Comparison of ENCODE assay signal across 15 mouse cellular contexts in the genomic region with DNA sequence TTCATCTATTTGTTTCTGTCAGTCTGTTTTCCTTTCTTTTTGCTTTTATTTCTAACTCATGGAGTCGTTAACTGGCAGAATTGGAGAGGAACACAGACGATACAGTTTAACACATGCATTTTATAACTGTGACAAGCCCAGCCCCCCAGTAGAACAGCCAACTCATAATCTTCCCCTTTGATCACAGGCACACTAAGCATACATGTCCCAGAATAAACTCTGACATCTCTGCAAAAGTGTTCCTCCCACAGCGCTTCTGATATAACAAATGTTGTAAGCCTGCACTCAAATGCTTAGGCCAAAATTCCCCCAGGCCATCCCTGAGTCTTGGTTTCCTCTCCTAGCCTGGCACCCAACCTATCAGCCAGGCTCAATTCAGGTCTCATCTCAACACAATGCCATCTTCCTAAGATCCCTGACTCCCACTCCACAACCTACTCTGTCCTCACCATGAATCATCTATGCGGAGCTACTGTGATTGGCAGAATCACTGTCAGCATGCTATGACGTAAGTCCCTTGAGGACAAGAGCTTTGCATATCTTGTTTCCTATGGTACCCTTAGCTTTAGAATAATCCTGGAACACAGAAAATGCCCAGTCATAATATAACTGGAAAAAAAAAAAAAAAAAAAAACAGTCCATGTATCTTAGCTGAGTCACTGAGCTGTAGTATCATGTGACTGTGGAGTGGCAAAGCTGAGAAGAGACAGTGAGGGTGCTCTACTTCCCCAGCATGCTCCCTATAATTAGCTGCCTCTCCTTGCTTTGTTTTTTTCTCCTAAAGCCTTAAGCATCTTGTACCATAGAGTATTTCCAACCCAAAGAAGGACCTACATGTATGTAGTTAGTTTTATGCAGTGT.
DNase-seq lines count a peak whose midpoint lies in the region; ATAC-seq and TF ChIP-seq lines count a peak whose summit lies in the region.
"Had no signal": no experiment of that assay in that cellular context is flagged by ENCODE, and none has a peak within 500 bp of the region (broad histone marks: within the 10 kb centered on the region; RNA-seq: fewer than 3 reads in every experiment).

No protein-coding gene starts in this region.

- no peaks in the 10 kb centered on the region for H3K79me2 ChIP-seq in C2C12 (ENCODE audit: control insufficient read depth, insufficient read depth)

- no peaks in the 10 kb centered on the region for H3K79me3 ChIP-seq in C2C12 (ENCODE audit: low read depth)

- H3ac ChIP-seq in C2C12 (ENCODE audit: control insufficient read depth, insufficient read length, low read depth): no peak overlapping the region

- H3K4me3 ChIP-seq in C2C12 (ENCODE audit: insufficient read depth, poor library complexity, severe bottlenecking): no peak overlapping the region
- H3K4me3 ChIP-seq: embryonic facial prominence, embryonic 13.5 days; hindbrain, embryonic 12.5 days had no signal

- H3K27me3 ChIP-seq in C2C12 (ENCODE audit: control insufficient read depth, insufficient read depth, insufficient read length): no peaks in the 10 kb centered on the region
- H3K27me3 ChIP-seq: embryonic facial prominence, embryonic 13.5 days; hindbrain, embryonic 12.5 days had no signal

- ATAC-seq in CD4-positive, CD25-positive, alpha-beta regulatory T cell, adult 4 months: no peak
- ATAC-seq: intestine, embryonic 16.5 days had no signal

- H3K36me3 ChIP-seq in C2C12 (ENCODE audit: control insufficient read depth, insufficient read depth): no peaks in the 10 kb centered on the region
- H3K36me3 ChIP-seq: embryonic facial prominence, embryonic 13.5 days; G1E; hindbrain, embryonic 12.5 days had no signal

- no peak for TF ChIP-seq CTCF in C2C12 (IDR thresholded peaks at IDR 0.05; ENCODE audit: control insufficient read depth, insufficient read depth, insufficient read length)

- DNase-seq in layer of hippocampus, adult 9-11 months: peak; percentile 42
- no peak for DNase-seq in layer of hippocampus, adult 11-12 months (ENCODE audit: low spot score)
- peak; percentile 94 for DNase-seq in 3T3-L1 (ENCODE audit: low read depth, low spot score)
- peak; percentile 52 for DNase-seq in fat pad, adult 2 months (ENCODE audit: extremely low read depth, low read depth, low spot score)
- no peak for DNase-seq in embryo, embryonic 10.5 days (ENCODE audit: low spot score)
- DNase-seq in adrenal gland, postnatal 4 days (ENCODE audit: low spot score in 2 of 2): no peak
- DNase-seq: cerebellum, adult 8-10 months; kidney, postnatal 4 days; thymus, adult 2 months had no signal

TF ChIP-seq in C2C12, 6 proteins besides CTCF, POLR2A, EP300 and RAD21:
- TF ChIP-seq MYOG (IDR thresholded peaks at IDR 0.05; ENCODE audit: control insufficient read depth, extremely low read depth, insufficient read length): no peak
- peak; percentile 91 for TF ChIP-seq USF1 (IDR thresholded peaks at IDR 0.05; ENCODE audit: low read depth)
- TF ChIP-seq MYOD1 (IDR thresholded peaks at IDR 0.05; ENCODE audit: control insufficient read depth, insufficient read length, low read depth): no peak

Comparison
In these comparisons a context has a peak if more than half of its experiments do, and no peak if none do; other contexts are left out.
1. DNase-seq: peak in layer of hippocampus, adult 9-11 months (single experiment), 3T3-L1 (single experiment) and fat pad, adult 2 months (single experiment); none in layer of hippocampus, adult 11-12 months (single experiment), embryo, embryonic 10.5 days (single experiment) and adrenal gland, postnatal 4 days (0 of 2).